Mouse (Mus musculus): Measurements from ENCODE around the gene Tinf2. TPM values are rescaled to one million over a fixed set of nuclear protein-coding genes. Genes with fewer than 3 reads are reported as not detected.

The Tinf2 gene
- total and polyA plus RNA-seq, 2 experiments: 7.7 to 8.2 TPM

DNA sequence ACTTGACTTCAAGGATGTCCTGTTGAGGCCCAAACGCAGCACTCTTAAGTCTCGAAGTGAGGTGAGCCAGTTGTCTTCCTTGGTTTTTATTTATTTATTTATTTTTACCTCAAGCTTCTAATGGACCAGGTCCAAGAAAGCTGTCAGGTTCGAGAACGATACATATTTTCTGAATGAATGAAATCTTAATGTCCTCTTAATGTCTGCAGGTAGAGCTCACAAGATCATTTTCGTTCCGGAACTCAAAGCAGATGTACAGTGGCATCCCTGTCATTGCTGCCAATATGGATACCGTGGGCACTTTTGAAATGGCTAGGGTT, 8.9 kb downstream of the Tinf2 start:
- Histone ChIP-seq H3K27me3 (ENCODE audit: control insufficient read depth, insufficient read depth, low read length) (no peaks in the 10 kb centered on the region), H3K9ac (ENCODE audit: low read depth, low read length) (no peak overlapping the region), H3K4me3 (ENCODE audit: insufficient read depth, low read depth, low read length) (peak overlapping the region; percentile 53; the same call in 1 of the 2 replicates), H3K79me2 (ENCODE audit: control insufficient read depth, insufficient read depth, low read length) (peaks cover 14% of the 10 kb centered on the region; the same call in 1 of the 2 replicates), H3K36me3 (ENCODE audit: control insufficient read depth, insufficient read depth, low read length) (peaks cover 17% of the 10 kb centered on the region), H3K27ac (replicated peaks; ENCODE audit: insufficient read depth, low read depth, low read length) (no peak overlapping the region), H3K4me1 (ENCODE audit: control insufficient read depth, insufficient read depth, low read length) (peaks cover 5% of the 10 kb centered on the region)
- DNase-seq (ENCODE audit: extremely low read depth, low read depth, low spot score): no peak
- 79% methylated on average over 7 of the region's 7 CpGs for WGBS
- TF ChIP-seq CTCF (IDR thresholded peaks at IDR 0.05; ENCODE audit: low read depth, low read length): no peak
- no peak for TF ChIP-seq POLR2A (IDR thresholded peaks at IDR 0.05; ENCODE audit: extremely low read depth, insufficient read depth, low read length)

DNA sequence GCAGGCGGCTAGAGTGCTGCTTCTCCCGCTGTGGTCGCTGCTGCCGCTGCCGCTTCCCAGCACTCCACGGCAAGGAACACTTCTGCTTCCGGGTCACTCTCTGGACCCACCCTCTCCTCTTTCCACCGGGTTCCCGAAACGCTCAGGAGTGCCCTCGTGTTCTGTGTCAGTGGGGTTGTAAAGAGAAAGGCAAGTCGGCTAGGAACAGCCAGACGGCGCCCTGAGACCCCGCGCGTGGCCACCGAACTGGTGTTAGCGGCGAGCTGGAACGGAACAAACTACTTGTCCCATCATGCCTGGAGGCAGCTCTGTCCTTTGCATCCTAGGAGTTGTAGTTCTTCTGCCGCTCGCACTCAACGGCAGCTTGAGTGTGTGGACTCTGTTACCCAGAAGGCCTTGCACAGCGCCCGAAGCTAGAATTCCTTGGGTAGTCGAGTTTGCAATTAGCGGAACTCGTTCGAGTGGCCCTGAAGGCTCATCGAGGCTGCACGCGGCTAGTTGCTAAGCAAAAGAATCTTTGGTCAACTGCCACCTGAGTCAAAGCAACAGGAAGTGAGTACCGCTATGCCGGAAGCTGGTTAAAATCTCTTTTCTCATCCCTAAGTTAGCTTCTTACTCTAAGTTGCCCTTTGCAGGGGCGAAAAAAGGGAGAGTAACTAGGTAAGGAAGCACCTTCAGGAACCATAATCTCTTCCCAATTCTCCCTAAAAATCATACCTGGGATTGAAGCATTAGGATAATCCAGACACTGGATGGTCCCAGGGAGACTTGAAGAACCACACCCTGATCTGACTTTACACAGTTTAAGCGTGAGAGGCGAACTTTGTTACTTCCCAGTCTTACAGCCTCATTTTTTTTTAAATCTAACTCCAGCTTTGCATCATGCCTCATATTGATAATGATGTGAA, 9.5 kb downstream of the Tinf2 start, which contains the start of the genes Gmpr2 and Nedd8:
Gene Gmpr2 (plus strand): TSS at position 109 of the 908 bp plus-strand sequence.
Gene Nedd8 (minus strand): TSS at position 292 of the 908 bp plus-strand sequence.
- H3K27ac ChIP-seq (replicated peaks; ENCODE audit: insufficient read depth, low read depth, low read length): peak within 1 kb of the TSS; percentile 94
- peak; percentile 51; the same call in 1 of the 2 replicates for TF ChIP-seq POLR2A (IDR thresholded peaks at IDR 0.05; ENCODE audit: extremely low read depth, insufficient read depth, low read length)
- TF ChIP-seq CTCF (IDR thresholded peaks at IDR 0.05; ENCODE audit: low read depth, low read length): no peak
- peak within 1 kb of the TSS; percentile 89 for H3K9ac ChIP-seq (ENCODE audit: low read depth, low read length)
- peak within 1 kb of the TSS; percentile 78 for H3K4me3 ChIP-seq (ENCODE audit: insufficient read depth, low read depth, low read length)
- H3K4me1 ChIP-seq (ENCODE audit: control insufficient read depth, insufficient read depth, low read length): peaks cover 5% of the 10 kb centered on the region
- WGBS: under 1% methylated on average over 38 of the region's 38 CpGs
- H3K27me3 ChIP-seq (ENCODE audit: control insufficient read depth, insufficient read depth, low read length): no peaks in the 10 kb centered on the region
- peak; percentile 99 for DNase-seq (ENCODE audit: extremely low read depth, low read depth, low spot score)
- H3K36me3 ChIP-seq (ENCODE audit: control insufficient read depth, insufficient read depth, low read length): peaks cover 15% of the 10 kb centered on the region; the same call in 1 of the 2 replicates
- peaks cover 14% of the 10 kb centered on the region; the same call in 1 of the 2 replicates for H3K79me2 ChIP-seq (ENCODE audit: control insufficient read depth, insufficient read depth, low read length)

- peak overlapping the region; percentile 89 for H3K9ac ChIP-seq (ENCODE audit: low read depth, low read length)
- DNase-seq (ENCODE audit: extremely low read depth, low read depth, low spot score): no peak
- H3K36me3 ChIP-seq (ENCODE audit: control insufficient read depth, insufficient read depth, low read length): peaks cover 14% of the 10 kb centered on the region; the same call in 1 of the 2 replicates
- WGBS: 0% methylated on average over 12 of the region's 12 CpGs
- H3K79me2 ChIP-seq (ENCODE audit: control insufficient read depth, insufficient read depth, low read length): peaks cover 14% of the 10 kb centered on the region; the same call in 1 of the 2 replicates
- H3K4me1 ChIP-seq (ENCODE audit: control insufficient read depth, insufficient read depth, low read length): peaks cover 5% of the 10 kb centered on the region
- peak overlapping the region; percentile 94 for H3K27ac ChIP-seq (replicated peaks; ENCODE audit: insufficient read depth, low read depth, low read length)
- H3K4me3 ChIP-seq (ENCODE audit: insufficient read depth, low read depth, low read length): peak overlapping the region; percentile 78
- no peaks in the 10 kb centered on the region for H3K27me3 ChIP-seq (ENCODE audit: control insufficient read depth, insufficient read depth, low read length)
- TF ChIP-seq CTCF (IDR thresholded peaks at IDR 0.05; ENCODE audit: low read depth, low read length): no peak
- TF ChIP-seq POLR2A (IDR thresholded peaks at IDR 0.05; ENCODE audit: extremely low read depth, insufficient read depth, low read length): no peak
These were observed 10.2 kb downstream of the Tinf2 start for GRCm38 (mm10) chr14:55671486-55671832.

DNA sequence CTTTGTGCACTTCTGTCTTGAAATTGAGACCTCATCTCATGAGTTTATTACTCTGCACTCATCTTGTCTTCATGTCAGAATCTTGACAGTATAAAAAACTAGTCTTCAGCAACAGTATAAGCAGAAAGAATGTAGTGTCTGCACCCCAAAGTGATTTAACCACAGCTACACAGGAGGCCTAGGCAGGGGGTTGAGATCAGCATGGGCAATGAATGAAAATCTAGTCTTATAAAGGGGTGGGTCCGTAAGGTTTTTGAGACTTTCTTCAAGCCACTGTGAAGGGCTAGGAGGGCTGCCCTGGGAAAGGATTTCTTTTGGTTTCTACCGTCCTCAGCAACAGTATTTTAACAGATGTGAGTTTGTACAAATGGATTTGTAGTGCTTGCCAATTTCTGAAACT, 21.0 kb downstream of the Tinf2 start:
- TF ChIP-seq POLR2A (IDR thresholded peaks at IDR 0.05; ENCODE audit: extremely low read depth, insufficient read depth, low read length): no peak
- Histone ChIP-seq H3K4me1 (ENCODE audit: control insufficient read depth, insufficient read depth, low read length) (no peaks in the 10 kb centered on the region; the same call in 1 of the 2 replicates), H3K27me3 (ENCODE audit: control insufficient read depth, insufficient read depth, low read length) (no peaks in the 10 kb centered on the region), H3K36me3 (ENCODE audit: control insufficient read depth, insufficient read depth, low read length) (peaks cover 10% of the 10 kb centered on the region; the same call in 1 of the 2 replicates), H3K9ac (ENCODE audit: low read depth, low read length) (no peak overlapping the region), H3K79me2 (ENCODE audit: control insufficient read depth, insufficient read depth, low read length) (peaks cover 2% of the 10 kb centered on the region; the same call in 1 of the 2 replicates), H3K27ac (replicated peaks; ENCODE audit: insufficient read depth, low read depth, low read length) (no peak overlapping the region), H3K4me3 (ENCODE audit: insufficient read depth, low read depth, low read length) (peak overlapping the region; percentile 74; the same call in 1 of the 2 replicates)
- WGBS: 75% methylated on average over 2 of the region's 2 CpGs
- no peak for DNase-seq (ENCODE audit: extremely low read depth, low read depth, low spot score)

GRCm38 (mm10) chr14:55659960-55660573, 21.6 kb downstream of the Tinf2 start, which contains the start of gene Mdp1:
Mdp1 (minus strand) TSS chr14:55660508.
- no peaks in the 10 kb centered on the region; the same call in 1 of the 2 replicates for H3K4me1 ChIP-seq (ENCODE audit: control insufficient read depth, insufficient read depth, low read length)
- peaks cover 10% of the 10 kb centered on the region; the same call in 1 of the 2 replicates for H3K36me3 ChIP-seq (ENCODE audit: control insufficient read depth, insufficient read depth, low read length)
- no peak for TF ChIP-seq POLR2A (IDR thresholded peaks at IDR 0.05; ENCODE audit: extremely low read depth, insufficient read depth, low read length)
- peak; percentile 74 for TF ChIP-seq CTCF (IDR thresholded peaks at IDR 0.05; ENCODE audit: low read depth, low read length)
- peak within 1 kb of the TSS; percentile 74 for H3K4me3 ChIP-seq (ENCODE audit: insufficient read depth, low read depth, low read length)
- peak; percentile 76 for DNase-seq (ENCODE audit: extremely low read depth, low read depth, low spot score)
- no peaks in the 10 kb centered on the region for H3K79me2 ChIP-seq (ENCODE audit: control insufficient read depth, insufficient read depth, low read length)
- H3K27ac ChIP-seq (replicated peaks; ENCODE audit: insufficient read depth, low read depth, low read length): peak within 1 kb of the TSS; percentile 37; the same call in 1 of the 2 replicates
- no peaks in the 10 kb centered on the region for H3K27me3 ChIP-seq (ENCODE audit: control insufficient read depth, insufficient read depth, low read length)
- peak within 1 kb of the TSS; percentile 75 for H3K9ac ChIP-seq (ENCODE audit: low read depth, low read length)
- WGBS: under 1% methylated on average over 39 of the region's 39 CpGs
